Mouse (Mus musculus): ENCODE results near the gene Krt14.
"Not testable (repeated sequence)": the region's sequence is repeated elsewhere in the genome, so short reads cannot be mapped to it uniquely, and the experiment has no call there.

DNA sequence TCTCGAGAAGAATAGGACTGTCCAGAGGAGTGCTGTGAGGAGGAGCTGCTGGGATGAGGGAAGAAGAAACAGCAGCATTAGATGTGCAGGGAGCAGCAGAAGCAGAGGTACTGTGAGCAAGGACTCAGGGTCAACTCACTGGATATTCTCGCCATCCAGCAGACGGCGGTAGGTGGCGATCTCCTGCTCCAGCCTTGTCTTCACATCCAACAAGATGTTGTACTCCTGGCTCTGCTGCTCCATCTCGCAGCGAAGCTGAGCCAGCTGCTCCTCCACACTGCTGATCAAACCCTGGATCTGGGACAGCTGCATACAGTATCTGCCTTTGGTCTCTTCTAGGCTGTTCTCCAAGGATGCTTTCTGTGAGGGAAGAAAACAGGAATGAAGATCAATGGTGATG is 39.1 kb upstream of the Krt14 start:
- not testable (repeated sequence) for TF ChIP-seq CTCF, EP300 (IDR thresholded peaks at IDR 0.05)

Data from lung, postnatal 0 days (tissue).